In the genomic region with DNA sequence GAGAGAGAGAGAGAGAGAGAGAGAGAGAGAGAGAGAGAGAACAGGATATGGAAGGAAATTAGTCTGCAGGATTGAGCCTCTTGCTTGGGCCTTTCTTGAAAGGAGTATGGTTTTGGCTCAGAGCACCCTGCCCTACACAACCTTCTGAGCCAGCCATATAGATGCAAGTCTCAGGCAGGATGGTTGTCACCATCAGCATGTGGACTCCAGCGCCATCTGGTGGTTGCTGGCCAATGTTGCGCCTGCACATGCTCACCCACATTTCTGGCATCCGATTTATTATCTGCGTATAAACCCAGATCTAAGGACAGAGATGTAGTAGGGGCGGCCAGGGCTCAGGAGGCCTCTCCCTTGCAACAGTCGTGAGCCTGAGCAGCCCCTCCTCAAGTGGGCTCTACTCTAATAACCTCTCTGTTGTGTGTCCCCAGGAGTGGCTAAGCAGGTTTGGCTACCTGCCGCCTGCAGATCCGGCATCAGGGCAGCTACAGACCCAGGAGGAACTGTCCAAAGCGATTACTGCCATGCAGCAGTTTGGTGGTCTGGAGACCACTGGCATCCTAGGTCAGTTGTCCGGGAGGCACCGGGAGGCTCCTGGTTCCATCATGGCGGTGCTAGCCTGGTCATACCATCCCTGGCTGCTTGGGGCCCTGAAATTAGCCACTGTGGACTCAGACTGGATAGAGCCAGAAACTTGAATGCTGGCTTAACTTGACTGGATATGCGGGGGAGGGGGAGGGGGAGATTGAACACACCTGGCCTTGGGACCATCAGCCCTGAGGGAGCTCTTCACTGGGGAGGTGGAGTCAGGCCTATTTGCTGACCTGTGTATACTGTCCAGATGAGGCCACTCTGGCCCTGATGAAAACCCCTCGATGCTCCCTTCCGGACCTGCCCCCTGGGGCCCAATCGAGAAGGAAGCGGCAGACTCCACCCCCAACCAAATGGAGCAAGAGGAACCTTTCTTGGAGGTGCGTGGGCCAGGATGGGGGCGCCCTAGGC, we compare ENCODE assay signal across 7 mouse cellular contexts. TPM values are rescaled to one million over a fixed set of nuclear protein-coding genes. Genes with fewer than 3 reads are reported as not detected.
DNase-seq lines count a peak whose midpoint lies in the region; ATAC-seq and TF ChIP-seq lines count a peak whose summit lies in the region.

No protein-coding gene starts in this region.

- TF ChIP-seq POLR2A in small intestine, adult 2 months (IDR thresholded peaks at IDR 0.05; ENCODE audit: low read depth, low read length), result no peak

- peaks cover 4% of the 10 kb centered on the region; the same call in 1 of the 2 replicates for H3K4me1 ChIP-seq in intestine, embryonic 16.5 days (ENCODE audit: control insufficient read depth, insufficient read depth, low read length)
- H3K4me1 ChIP-seq in midbrain, embryonic 13.5 days (replicated peaks), result peaks cover 20% of the 10 kb centered on the region
- H3K4me1 ChIP-seq in small intestine, adult 2 months (ENCODE audit: control insufficient read depth, insufficient read depth, insufficient read length, low read length), result no peaks in the 10 kb centered on the region

- POLR2A ChIA-PET in Patski (lab: Charles Lee), result interaction anchor here (0.7 kb wide), 1 partner anchor 42 kb away, joined by 10 read pairs; no protein-coding TSS in a partner anchor

- intact Hi-C loops in left cerebral cortex, postnatal 14 days (cut with DNase I), result loop anchor here (1.0 kb wide), 1 partner anchor 416 kb away; no protein-coding TSS in a partner anchor

- CTCF ChIA-PET in Patski (lab: Charles Lee), result interaction anchor here (0.7 to 2.3 kb wide), 6 partner anchors 8 to 798 kb away, joined by 3 to 8 read pairs (median 6); no protein-coding TSS in a partner anchor

- TF ChIP-seq CTCF in Patski (IDR thresholded peaks at IDR 0.05), result no peak
- TF ChIP-seq CTCF in small intestine, adult 2 months (IDR thresholded peaks at IDR 0.05; ENCODE audit: extremely low read depth, insufficient read length, insufficient replicate concordance, low read depth, low read length), result peak; percentile 92

- H3K36me3 ChIP-seq in intestine, embryonic 16.5 days (ENCODE audit: control insufficient read depth, insufficient read depth, low read length), result no peaks in the 10 kb centered on the region
- peaks cover 34% of the 10 kb centered on the region for H3K36me3 ChIP-seq in midbrain, embryonic 13.5 days
- H3K36me3 ChIP-seq in small intestine, adult 2 months (ENCODE audit: control insufficient read depth, insufficient read depth, low read length), result no peaks in the 10 kb centered on the region

- H3K27ac ChIP-seq in intestine, embryonic 16.5 days (ENCODE audit: low read length), result no peak overlapping the region
- no peak overlapping the region for H3K27ac ChIP-seq in midbrain, embryonic 13.5 days
- no peak overlapping the region for H3K27ac ChIP-seq in small intestine, adult 2 months (ENCODE audit: insufficient read depth, low read depth, low read length)

- H3K9me3 ChIP-seq in intestine, embryonic 16.5 days (ENCODE audit: control insufficient read depth, low read length), result 0 out of 2 replicates have a peak, but pooled peaks cover 2% of the 10 kb centered on the region
- no peaks in the 10 kb centered on the region for H3K9me3 ChIP-seq in midbrain, embryonic 13.5 days

- no peak overlapping the region for H3K4me3 ChIP-seq in intestine, embryonic 16.5 days (ENCODE audit: low read length)
- H3K4me3 ChIP-seq in midbrain, embryonic 13.5 days (replicated peaks), result no peak overlapping the region
- H3K4me3 ChIP-seq in small intestine, adult 2 months (ENCODE audit: low read depth, low read length), result no peak overlapping the region

- DNase-seq in Patski (ENCODE audit: low read depth, low spot score), result no peak
- DNase-seq in cerebellum, adult 8-10 months, result peak; percentile 92
- DNase-seq in frontal cortex, postnatal 25 days (ENCODE audit: low spot score in 2 of 2), result peak; percentile 73 to 85
- peak; percentile 91 to 92 for DNase-seq in left cerebral cortex, postnatal 14 days (ENCODE audit: low spot score in 2 of 2)

- peak; percentile 55 for ATAC-seq in Patski
- peak; percentile 52 for ATAC-seq in intestine, embryonic 16.5 days
- ATAC-seq in midbrain, embryonic 13.5 days, result peak; percentile 63

- 27% methylated on average over 19 of the region's 19 CpGs for WGBS in intestine, embryonic 16.5 days
- WGBS in midbrain, embryonic 13.5 days, result 46% methylated on average over 19 of the region's 19 CpGs
- 26% methylated on average over 19 of the region's 19 CpGs for WGBS in small intestine, adult 2 months

- H3K9ac ChIP-seq in intestine, embryonic 16.5 days (ENCODE audit: low read depth, low read length), result no peak overlapping the region
- H3K9ac ChIP-seq in midbrain, embryonic 13.5 days (replicated peaks), result no peak overlapping the region

- H3K27me3 ChIP-seq in Patski, result peaks cover 26% of the 10 kb centered on the region
- H3K27me3 ChIP-seq in intestine, embryonic 16.5 days (replicated peaks; ENCODE audit: control insufficient read depth, insufficient read depth, low read length), result no peaks in the 10 kb centered on the region
- H3K27me3 ChIP-seq in midbrain, embryonic 13.5 days, result no peaks in the 10 kb centered on the region
- no peaks in the 10 kb centered on the region for H3K27me3 ChIP-seq in small intestine, adult 2 months (ENCODE audit: control insufficient read depth, insufficient read depth, low read length)

- H3K4me2 ChIP-seq in intestine, embryonic 16.5 days (ENCODE audit: low read depth, low read length), result 0 out of 2 replicates have a peak overlapping the region, but pooled peaks have one; percentile 1
- no peak overlapping the region for H3K4me2 ChIP-seq in midbrain, embryonic 13.5 days (replicated peaks)

- in situ Hi-C loops in Patski (cut with MboI; ENCODE audit: low pct_unique_long_range_greater_than_20kb), result no loop called here

RNA-seq across cellular contexts. Expression of a gene that starts 10.4 kb away (rescaled TPM):
- 0.81 TPM for polyA plus RNA-seq in Patski (2021)
- polyA plus RNA-seq in intestine, embryonic 16.5 days (2015; fragmentation: Nextera tagmentation; extraction: Ambion mirVana), result 3.6 and 4.8 TPM in 2 replicates
- total RNA-seq in left cerebral cortex, postnatal 14 days (2021), result 10 to 100 TPM; 91.1 to 94.9 TPM
- polyA plus RNA-seq in midbrain, embryonic 13.5 days (2015; fragmentation: Nextera tagmentation; extraction: Ambion mirVana), result 9.3 and 9.6 TPM in 2 replicates
- polyA plus RNA-seq in small intestine, adult 2 months (2012; rRNA removed), result 2.1 and 3.8 TPM in 2 replicates
